Mouse (Mus musculus) yolk sac, embryonic 10.5 days (tissue): ENCODE measurements around the gene Prkcg.
"Not testable (repeated sequence)": the region's sequence is repeated elsewhere in the genome, so short reads cannot be mapped to it uniquely, and the experiment has no call there.

Experiments
- DNase-seq: peaks from one replicate; pipeline ENCODE4 v3.0.0-alpha.2; 2017; ENCODE audit warnings: low spot score

Gene Prkcg

GRCm38 (mm10) chr7:3288976-3289970, at the start of gene Prkcg, which contains the start of gene Myadm:
Prkcg (plus strand) TSS chr7:3289179.
Myadm (plus strand) TSS chr7:3289080.
- peak; percentile 90 for DNase-seq

- no peak for DNase-seq
These were observed 49.8 kb upstream of the Prkcg start for GRCm38 (mm10) chr7:3239193-3239592.

GRCm38 (mm10) chr7:3260701-3261100, 28.3 kb upstream of the Prkcg start:
- no peak for DNase-seq

- DNase-seq: no peak
These were observed 27.5 kb upstream of the Prkcg start for GRCm38 (mm10) chr7:3261446-3261845.

- no peak for DNase-seq
These were observed 26.2 kb upstream of the Prkcg start for GRCm38 (mm10) chr7:3262789-3263188.

- DNase-seq: no peak
These were observed 24.5 kb upstream of the Prkcg start for GRCm38 (mm10) chr7:3264390-3265022.

- no peak for DNase-seq
These were observed 23.7 kb upstream of the Prkcg start for GRCm38 (mm10) chr7:3265311-3265710.

- DNase-seq: no peak
These were observed 21.7 kb upstream of the Prkcg start for GRCm38 (mm10) chr7:3267261-3267660.

GRCm38 (mm10) chr7:3267888-3268287, 21.1 kb upstream of the Prkcg start:
- DNase-seq: no peak

- DNase-seq: no peak
These were observed 20.7 kb upstream of the Prkcg start for GRCm38 (mm10) chr7:3268291-3268690.

GRCm38 (mm10) chr7:3272206-3272605, 16.8 kb upstream of the Prkcg start:
- no peak for DNase-seq

- no peak for DNase-seq
These were observed 13.4 kb upstream of the Prkcg start for GRCm38 (mm10) chr7:3275455-3276170.

GRCm38 (mm10) chr7:3276781-3277180, 12.2 kb upstream of the Prkcg start:
- DNase-seq: not testable (repeated sequence)

- DNase-seq: no peak
These were observed 8.8 kb upstream of the Prkcg start for GRCm38 (mm10) chr7:3280080-3280653.

GRCm38 (mm10) chr7:3280654-3281153, 8.3 kb upstream of the Prkcg start:
- DNase-seq: no peak

GRCm38 (mm10) chr7:3281741-3282140, 7.2 kb upstream of the Prkcg start:
- DNase-seq: no peak

GRCm38 (mm10) chr7:3283081-3283875, 5.7 kb upstream of the Prkcg start:
- DNase-seq: no peak

- no peak for DNase-seq
These were observed 4.4 kb upstream of the Prkcg start for GRCm38 (mm10) chr7:3284604-3285003.

GRCm38 (mm10) chr7:3286036-3286435, 2.9 kb upstream of the Prkcg start:
- DNase-seq: no peak

GRCm38 (mm10) chr7:3287186-3287585, 1.8 kb upstream of the Prkcg start:
- DNase-seq: peak; percentile 70
